Comparison of ENCODE assay signal across 8 mouse cellular contexts in genomic region chr8:115529568-115530342, GRCm38 (mm10).
DNase-seq lines count a peak whose midpoint lies in the region; ATAC-seq and TF ChIP-seq lines count a peak whose summit lies in the region.

No protein-coding gene starts in this region.

- no peak for TF ChIP-seq CTCF in bone marrow macrophage, adult 2 months (IDR thresholded peaks at IDR 0.05; ENCODE audit: low read depth, low read length)
- TF ChIP-seq CTCF in lung, postnatal 0 days (IDR thresholded peaks at IDR 0.05), result no peak

- no peak for TF ChIP-seq EP300 in lung, postnatal 0 days (IDR thresholded peaks at IDR 0.05)

- H3K36me3 ChIP-seq in lung, postnatal 0 days (ENCODE audit: insufficient read depth, low read length), result no peaks in the 10 kb centered on the region
- H3K36me3 ChIP-seq in limb, embryonic 10.5 days, result no peaks in the 10 kb centered on the region

- H3K4me2 ChIP-seq in lung, postnatal 0 days (replicated peaks; ENCODE audit: low read depth, low read length), result peak overlapping the region; percentile 38

- no peak overlapping the region for H3K9ac ChIP-seq in lung, postnatal 0 days (replicated peaks; ENCODE audit: low read depth)

- peak; percentile 26; the same call in 1 of the 2 replicates for ATAC-seq in lung, postnatal 0 days

- 20% methylated on average over 14 of the region's 14 CpGs for WGBS in lung, postnatal 0 days
- 58% methylated on average over 14 of the region's 14 CpGs for WGBS in limb, embryonic 10.5 days

- peak; percentile 15 for DNase-seq in layer of hippocampus, adult 9-11 months
- no peak for DNase-seq in layer of hippocampus, postnatal 14 days (ENCODE audit: low spot score in 2 of 2)
- DNase-seq in heart, postnatal 4 days, result peak; percentile 22
- DNase-seq in lung, postnatal 0 days (ENCODE audit: low spot score), result peak; percentile 30
- DNase-seq in limb, embryonic 10.5 days (ENCODE audit: low spot score), result no peak
- DNase-seq in cerebellum, adult 9-11 months, result no peak
- DNase-seq in natural killer cell, adult 2 months (ENCODE audit: low spot score in 2 of 2), result no peak

- no peaks in the 10 kb centered on the region for H3K27me3 ChIP-seq in lung, postnatal 0 days (replicated peaks; ENCODE audit: insufficient read depth, low read length)
- H3K27me3 ChIP-seq in limb, embryonic 10.5 days (ENCODE audit: low read depth, poor library complexity, severe bottlenecking), result no peaks in the 10 kb centered on the region

- peaks cover 18% of the 10 kb centered on the region for H3K4me1 ChIP-seq in bone marrow macrophage, adult 2 months (ENCODE audit: control insufficient read depth, insufficient read depth, low read length)
- no peaks in the 10 kb centered on the region for H3K4me1 ChIP-seq in lung, postnatal 0 days (ENCODE audit: insufficient read depth, low read depth, low read length)
- H3K4me1 ChIP-seq in limb, embryonic 10.5 days, result 0 out of 2 replicates have a peak, but pooled peaks cover 3% of the 10 kb centered on the region

- H3K27ac ChIP-seq in bone marrow macrophage, adult 2 months (ENCODE audit: insufficient read depth, low read depth, low read length), result peak overlapping the region; percentile 37
- no peak overlapping the region for H3K27ac ChIP-seq in lung, postnatal 0 days (ENCODE audit: low read length)
- H3K27ac ChIP-seq in limb, embryonic 10.5 days, result no peak overlapping the region

- TF ChIP-seq POLR2A in bone marrow macrophage, adult 2 months (IDR thresholded peaks at IDR 0.05; ENCODE audit: borderline replicate concordance, low read depth, low read length), result no peak

- no peaks in the 10 kb centered on the region for H3K9me3 ChIP-seq in lung, postnatal 0 days (ENCODE audit: low read length)
- H3K9me3 ChIP-seq in limb, embryonic 10.5 days (replicated peaks), result no peaks in the 10 kb centered on the region

- H3K4me3 ChIP-seq in bone marrow macrophage, adult 2 months (ENCODE audit: insufficient read depth, low read length), result no peak overlapping the region
- H3K4me3 ChIP-seq in lung, postnatal 0 days (ENCODE audit: low read depth, low read length), result no peak overlapping the region
- no peak overlapping the region for H3K4me3 ChIP-seq in limb, embryonic 10.5 days

Comparison
In these comparisons a context has a peak if more than half of its experiments do, and no peak if none do; other contexts are left out.
1. DNase-seq: peak in layer of hippocampus, adult 9-11 months (single experiment), heart, postnatal 4 days (single experiment) and lung, postnatal 0 days (single experiment); none in layer of hippocampus, postnatal 14 days (0 of 2), limb, embryonic 10.5 days (single experiment), cerebellum, adult 9-11 months (single experiment) and natural killer cell, adult 2 months (0 of 2).